Mouse (Mus musculus) MEL (cell line): ENCODE measurements around the gene Wdfy1. TPM values are rescaled to one million over a fixed set of nuclear protein-coding genes. Genes with fewer than 3 reads are reported as not detected.

Experiments used
- DNase-seq: peaks from one replicate; pipeline ENCODE4 v3.0.0; 2011; ENCODE audit warnings: low read depth, low spot score
- H3K27ac ChIP-seq: 2 replicates; pipeline ENCODE4 v1.5.1; 2012; ENCODE audit warnings: low read depth, mild to moderate bottlenecking, control low read depth, low read length, moderate library complexity; ENCODE audit not compliant: control insufficient read depth
- H3K27me3 ChIP-seq, 2 experiments: fragments of 150-350 bp in 1 of 2; sonication (generic) in 1 of 2; 2 replicates each; pipeline ENCODE4 v1.6.1; 2012; ENCODE audit warnings: low read length in 2 of 2, mild to moderate bottlenecking in 2 of 2, improper control_type of control experiment in 1 of 2, moderate library complexity in 1 of 2; ENCODE audit not compliant: insufficient read depth in 2 of 2, control insufficient read depth in 1 of 2
- H3K36me3 ChIP-seq, 2 experiments: 2 replicates each; pipeline ENCODE4 v1.6.1; 2012 to 2014; ENCODE audit warnings: low read length in 2 of 2, improper control_type of control experiment in 1 of 2, inconsistent platforms in 1 of 2, mild to moderate bottlenecking in 1 of 2; ENCODE audit not compliant: insufficient read depth in 2 of 2, control insufficient read depth in 1 of 2
- H3K4me1 ChIP-seq, 2 experiments: fragments of 150-350 bp in 1 of 2; sonication (generic) in 1 of 2; 2 replicates each; pipeline ENCODE4 v1.6.1; 2012; ENCODE audit warnings: low read length in 2 of 2, improper control_type of control experiment in 1 of 2, mild to moderate bottlenecking in 1 of 2; ENCODE audit not compliant: insufficient read depth in 2 of 2, control insufficient read depth in 1 of 2
- H3K4me3 ChIP-seq, 2 experiments: fragments of 150-350 bp in 1 of 2; sonication (generic) in 1 of 2; 2 replicates each; pipeline ENCODE4 v1.5.1; 2012; ENCODE audit warnings: low read depth in 2 of 2, low read length in 2 of 2, mild to moderate bottlenecking in 2 of 2, moderate library complexity in 2 of 2, control low read depth in 1 of 2, improper control_type of control experiment in 1 of 2; ENCODE audit not compliant: control insufficient read depth in 1 of 2, insufficient read depth in 1 of 2
- H3K79me2 ChIP-seq: 2 replicates; pipeline ENCODE4 v1.6.1; 2012; ENCODE audit warnings: mild to moderate bottlenecking, low read length, moderate library complexity; ENCODE audit not compliant: control insufficient read depth, poor library complexity, insufficient read depth
- H3K9ac ChIP-seq: 2 replicates; pipeline ENCODE4 v1.6.1; 2012; ENCODE audit warnings: low read depth, mild to moderate bottlenecking, control low read depth, low read length, moderate library complexity; ENCODE audit not compliant: control insufficient read depth, poor library complexity, severe bottlenecking
- H3K9me3 ChIP-seq: fragments of 150-350 bp; sonication (generic); replicated peaks from 2 replicates; pipeline ENCODE4 v1.6.1; 2012; ENCODE audit warnings: mild to moderate bottlenecking, low read length, improper control_type of control experiment, moderate library complexity; ENCODE audit not compliant: insufficient read depth
- BHLHE40 ChIP-seq: IDR thresholded peaks from 2 replicates; pipeline ENCODE4 v1.6.1; 2012; ENCODE audit warnings: low read depth, mild to moderate bottlenecking, inconsistent platforms, low read length, improper control_type of control experiment, borderline replicate concordance
- CHD1 ChIP-seq: IDR thresholded peaks from 2 replicates; pipeline ENCODE4 v1.6.1; 2012; ENCODE audit warnings: low read depth, mild to moderate bottlenecking, inconsistent platforms, low read length, improper control_type of control experiment
- CHD2 ChIP-seq: IDR thresholded peaks from 2 replicates; pipeline ENCODE4 v1.6.1; 2011; ENCODE audit warnings: low read length, improper control_type of control experiment
- CTCF ChIP-seq, 3 experiments: IDR thresholded peaks in 2 of 3; conservative IDR thresholded peaks in 1 of 3; 2 replicates each; pipeline ENCODE4 v1.5.1; 2011 to 2012; ENCODE audit warnings: low read length in 3 of 3, low read depth in 2 of 3, mild to moderate bottlenecking in 2 of 3, improper control_type of control experiment in 1 of 3, inconsistent platforms in 1 of 3, mixed read lengths in 1 of 3, moderate library complexity in 1 of 3; ENCODE audit not compliant: control insufficient read depth in 1 of 3, insufficient read depth in 1 of 3, poor library complexity in 1 of 3, severe bottlenecking in 1 of 3
- E2F4 ChIP-seq: IDR thresholded peaks from 2 replicates; pipeline ENCODE4 v1.6.1; 2011; ENCODE audit warnings: low read depth, low read length, improper control_type of control experiment, borderline replicate concordance
- EP300 ChIP-seq, 2 experiments: IDR thresholded peaks; 2 replicates each; pipeline ENCODE4 v1.6.1; 2011; ENCODE audit warnings: improper control_type of control experiment in 2 of 2, low read length in 2 of 2, low read depth in 1 of 2, mild to moderate bottlenecking in 1 of 2
- ETS1 ChIP-seq: IDR thresholded peaks from 2 replicates; pipeline ENCODE4 v1.6.1; 2012; ENCODE audit warnings: low read depth, mild to moderate bottlenecking, inconsistent platforms, low read length, improper control_type of control experiment, moderate library complexity
- GABPA ChIP-seq: IDR thresholded peaks from 2 replicates; pipeline ENCODE4 v1.6.1; 2012; ENCODE audit warnings: low read depth, mild to moderate bottlenecking, inconsistent platforms, low read length, improper control_type of control experiment, moderate library complexity
- HCFC1 ChIP-seq: IDR thresholded peaks from 2 replicates; pipeline ENCODE4 v1.6.1; 2012; ENCODE audit warnings: low read depth, mild to moderate bottlenecking, inconsistent platforms, low read length, improper control_type of control experiment, moderate library complexity
- JUND ChIP-seq: IDR thresholded peaks from 2 replicates; pipeline ENCODE4 v1.6.1; 2011; ENCODE audit warnings: low read depth, mild to moderate bottlenecking, improper control_type of control experiment, low read length
- MAX ChIP-seq: IDR thresholded peaks from 2 replicates; pipeline ENCODE4 v1.6.1; 2011; ENCODE audit warnings: low read length, improper control_type of control experiment
- MAZ ChIP-seq: IDR thresholded peaks from 2 replicates; pipeline ENCODE4 v1.6.1; 2012; ENCODE audit warnings: low read depth, mild to moderate bottlenecking, inconsistent platforms, low read length, improper control_type of control experiment
- MEF2A ChIP-seq: IDR thresholded peaks from 2 replicates; pipeline ENCODE4 v1.6.1; 2014; ENCODE audit warnings: low read depth, mild to moderate bottlenecking, inconsistent platforms, low read length, improper control_type of control experiment; ENCODE audit not compliant: poor library complexity, insufficient replicate concordance, severe bottlenecking; ENCODE audit errors: extremely low read depth
- MXI1 ChIP-seq: IDR thresholded peaks from 2 replicates; pipeline ENCODE4 v1.6.1; 2011; ENCODE audit warnings: mild to moderate bottlenecking, low read depth, low read length, improper control_type of control experiment
- MYC ChIP-seq: IDR thresholded peaks from 2 replicates; pipeline ENCODE4 v1.6.1; 2011; ENCODE audit warnings: low read depth, mild to moderate bottlenecking, low read length, improper control_type of control experiment, moderate library complexity
- NELFE ChIP-seq: IDR thresholded peaks from 2 replicates; pipeline ENCODE4 v1.6.1; 2011; ENCODE audit warnings: low read depth, low read length, improper control_type of control experiment
- NRF1 ChIP-seq: IDR thresholded peaks from 2 replicates; pipeline ENCODE4 v1.6.1; 2014; ENCODE audit warnings: low read depth, mild to moderate bottlenecking, inconsistent platforms, low read length, improper control_type of control experiment, moderate library complexity; ENCODE audit not compliant: poor library complexity, insufficient read depth, severe bottlenecking
- POLR2AphosphoS2 ChIP-seq: IDR thresholded peaks from 2 replicates; pipeline ENCODE4 v1.6.1; 2011; ENCODE audit warnings: low read length, improper control_type of control experiment
- POLR2AphosphoS5 ChIP-seq: IDR thresholded peaks from 2 replicates; pipeline ENCODE4 v1.6.1; 2012; ENCODE audit warnings: low read depth, borderline replicate concordance, mild to moderate bottlenecking, inconsistent platforms, low read length, moderate library complexity, mixed read lengths
- RAD21 ChIP-seq: IDR thresholded peaks from 2 replicates; pipeline ENCODE4 v1.6.1; 2011; ENCODE audit warnings: mild to moderate bottlenecking, low read depth, low read length, improper control_type of control experiment
- SMC3 ChIP-seq: IDR thresholded peaks from 2 replicates; pipeline ENCODE4 v1.6.1; 2011; ENCODE audit warnings: low read depth, low read length, improper control_type of control experiment
- TAL1 ChIP-seq: IDR thresholded peaks from 2 replicates; pipeline ENCODE4 v1.6.1; 2012; ENCODE audit warnings: mild to moderate bottlenecking, inconsistent platforms, low read length, moderate library complexity, mixed read lengths
- TBP ChIP-seq: IDR thresholded peaks from 2 replicates; pipeline ENCODE4 v1.8.0; 2011; ENCODE audit warnings: low read depth, low read length, improper control_type of control experiment
- TCF12 ChIP-seq: IDR thresholded peaks from 2 replicates; pipeline ENCODE4 v1.6.1; 2014; ENCODE audit warnings: low read depth, mild to moderate bottlenecking, inconsistent platforms, low read length, improper control_type of control experiment, moderate library complexity
- UBTF ChIP-seq: IDR thresholded peaks from 2 replicates; pipeline ENCODE4 v1.6.1; 2012; ENCODE audit warnings: low read depth, mild to moderate bottlenecking, inconsistent platforms, low read length, improper control_type of control experiment, moderate library complexity, borderline replicate concordance; ENCODE audit not compliant: insufficient read depth
- USF2 ChIP-seq, 2 experiments: IDR thresholded peaks; 2 replicates each; pipeline ENCODE4 v1.6.1; 2011 to 2012; ENCODE audit warnings: improper control_type of control experiment in 2 of 2, low read length in 2 of 2, borderline replicate concordance in 1 of 2, inconsistent platforms in 1 of 2, low read depth in 1 of 2, mild to moderate bottlenecking in 1 of 2; ENCODE audit not compliant: insufficient read depth in 1 of 2
- ZC3H11A ChIP-seq: IDR thresholded peaks from 2 replicates; pipeline ENCODE4 v1.6.1; 2012; ENCODE audit warnings: low read depth, mild to moderate bottlenecking, inconsistent platforms, low read length, improper control_type of control experiment
- ZKSCAN1 ChIP-seq: IDR thresholded peaks from 2 replicates; pipeline ENCODE4 v1.6.1; 2012; ENCODE audit warnings: low read depth, mild to moderate bottlenecking, inconsistent platforms, low read length, improper control_type of control experiment, moderate library complexity
- ZMIZ1 ChIP-seq: IDR thresholded peaks from 2 replicates; pipeline ENCODE4 v1.6.1; 2012; ENCODE audit warnings: low read depth, mild to moderate bottlenecking, inconsistent platforms, low read length, improper control_type of control experiment, moderate library complexity
- ZNF384 ChIP-seq: IDR thresholded peaks from 2 replicates; pipeline ENCODE4 v1.6.1; 2012; ENCODE audit warnings: low read depth, mild to moderate bottlenecking, inconsistent platforms, low read length, improper control_type of control experiment
- polyA plus RNA-seq, 2 experiments: library from polyadenylated mRNA; stranded (reverse) in 1 of 2; unstranded in 1 of 2; fragments of >175 nt in 1 of 2; fragments of >200 nt in 1 of 2; gene quantifications; 2 replicates each; pipeline versions ENCODE4 v1.2.1 to v1.2.4; 2012; ENCODE audit warnings: low replicate concordance in 2 of 2, low read depth in 1 of 2; ENCODE audit not compliant: insufficient read length in 2 of 2, insufficient read depth in 1 of 2, missing spikeins in 1 of 2
- total RNA-seq: library from RNA; depleted of rRNA; stranded (reverse); fragments of 300-350 nt; gene quantifications from 2 replicates; pipeline ENCODE4 v1.2.3, GENCODE M21; 2012

Gene Wdfy1
- total and polyA plus RNA-seq, 3 experiments = 17.6 to 25.0 TPM; not detected in 1

- DNase-seq = peak; percentile 86
- H3K27ac ChIP-seq = peak overlapping the region; percentile 10; the same call in 1 of the 2 replicates
These were observed 104.8 kb downstream of the Wdfy1 start for GRCm38 (mm10) chr1:79671196-79671542.

DNA sequence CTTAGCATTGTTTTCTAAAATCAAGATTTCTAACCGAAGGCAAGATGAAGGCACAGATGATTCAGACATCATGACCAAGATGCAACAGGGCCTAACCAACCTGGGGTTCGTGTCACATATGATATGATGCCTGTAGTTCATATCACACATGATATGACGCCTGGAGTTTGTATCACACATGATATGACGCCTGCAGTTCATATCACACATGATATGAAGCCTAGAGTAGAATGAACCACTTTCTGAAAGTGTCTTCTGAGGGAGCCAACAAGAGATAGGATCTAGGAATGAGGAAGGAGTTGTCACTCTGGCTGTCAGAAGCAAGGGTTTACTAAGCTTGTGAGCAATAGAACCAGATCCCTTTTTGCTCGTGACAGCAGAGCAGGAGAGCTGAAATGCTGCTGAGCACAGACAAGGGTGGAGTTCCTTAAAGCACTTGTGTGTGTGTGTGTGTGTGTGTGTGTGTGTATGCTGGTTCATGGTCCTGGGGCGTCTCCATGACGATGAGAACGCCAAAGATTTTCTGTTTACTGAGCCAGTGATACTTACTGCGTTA lies 106.4 kb downstream of the Wdfy1 start:
- DNase-seq = peak; percentile 90
- H3K9ac ChIP-seq = no peak overlapping the region; the same call in 1 of the 2 replicates
- no peaks in the 10 kb centered on the region for H3K9me3 ChIP-seq
- H3K4me3 ChIP-seq = peak overlapping the region in 1 of 2 experiments; percentile 10; a peak in 1 of 4 replicates
- peaks cover 10% of the 10 kb centered on the region for H3K79me2 ChIP-seq
- H3K27ac ChIP-seq = peak overlapping the region; percentile 82
- H3K36me3 ChIP-seq = peaks cover 0 to 20% of the 10 kb centered on the region in 2 experiments; a peak in 2 of 4 replicates
- H3K27me3 ChIP-seq = no peaks in the 10 kb centered on the region
- peaks cover 0 to 18% of the 10 kb centered on the region in 2 experiments; a peak in 3 of 4 replicates for H3K4me1 ChIP-seq
- TF ChIP-seq ZNF384 (no peak; the same call in 1 of the 2 replicates), RAD21 (no peak), ETS1 (peak; percentile 93), CTCF (IDR thresholded peaks at IDR 0.05 in 2 of 3, conservative IDR thresholded peaks at IDR 0.05 in 1 of 3; ENCODE audit: control insufficient read depth in 1 of 3, insufficient read depth in 1 of 3, low read depth in 2 of 3, low read length in 3 of 3, poor library complexity in 1 of 3, severe bottlenecking in 1 of 3) (no peak), GABPA (no peak), UBTF (no peak), TAL1 (no peak), NELFE (no peak), MXI1 (peak; percentile 89), HCFC1 (0 out of 2 replicates have a peak, but pooled peaks have one; percentile 44), JUND (no peak), NRF1 (no peak), TBP (no peak; the same call in 1 of the 2 replicates), POLR2AphosphoS5 (no peak), MYC (no peak), BHLHE40 (peak; percentile 69; the same call in 1 of the 2 replicates), POLR2AphosphoS2 (no peak), CHD2 (no peak), CHD1 (no peak), E2F4 (no peak), TCF12 (peak; percentile 89), MAZ (0 out of 2 replicates have a peak, but pooled peaks have one; percentile 43), USF2 (IDR thresholded peaks at IDR 0.05; ENCODE audit: borderline replicate concordance in 1 of 2, insufficient read depth in 1 of 2, low read depth in 1 of 2, low read length in 2 of 2) (no peak), ZMIZ1 (no peak), MEF2A (no peak), ZKSCAN1 (peak; percentile 24; the same call in 1 of the 2 replicates)

More at GRCm38 (mm10) chr1:79671196-79671542, 104.8 kb downstream of the Wdfy1 start:
- peaks cover 0 to 18% of the 10 kb centered on the region in 2 experiments; a peak in 3 of 4 replicates for H3K4me1 ChIP-seq
- no peak; the same call in 1 of the 2 replicates for TF ChIP-seq MXI1
- no peak for TF ChIP-seq SMC3
- no peak for TF ChIP-seq GABPA
- peak; percentile 17; the same call in 1 of the 2 replicates for TF ChIP-seq ETS1
- TF ChIP-seq EP300 (IDR thresholded peaks at IDR 0.05; ENCODE audit: low read depth in 1 of 2, low read length in 2 of 2) = 0 out of 4 replicates have a peak, but pooled peaks of 1 of the 2 experiments have one; percentile 33
- no peak for TF ChIP-seq ZC3H11A
- TF ChIP-seq ZKSCAN1 = no peak
- TF ChIP-seq MAX = peak; percentile 19; the same call in 1 of the 2 replicates
- H3K9ac ChIP-seq = peak overlapping the region; percentile 67
- H3K4me3 ChIP-seq = peak overlapping the region; percentile 87 to 95
- H3K79me2 ChIP-seq = peaks cover 4% of the 10 kb centered on the region
- no peaks in the 10 kb centered on the region for H3K27me3 ChIP-seq
- peaks cover 0 to 20% of the 10 kb centered on the region in 2 experiments; a peak in 2 of 4 replicates for H3K36me3 ChIP-seq
- H3K9me3 ChIP-seq = no peaks in the 10 kb centered on the region
